Mouse (Mus musculus) testis, adult 2 months (tissue): Measurements from ENCODE around the gene Arl6ip4.

ENCODE experiments used
- CTCF ChIP-seq: fragments of 200-500 bp; IDR thresholded peaks from 2 replicates; pipeline ENCODE4 v1.5.1; 2012; ENCODE audit warnings: low read depth, mild to moderate bottlenecking, inconsistent platforms, low read length, moderate library complexity; ENCODE audit not compliant: control insufficient read depth, insufficient read depth, insufficient replicate concordance
- POLR2A ChIP-seq: fragments of 200-500 bp; IDR thresholded peaks from 2 replicates; pipeline ENCODE4 v1.6.1; 2012; ENCODE audit warnings: low read depth, mild to moderate bottlenecking, inconsistent platforms, low read length, moderate library complexity; ENCODE audit not compliant: control insufficient read depth

DNA sequence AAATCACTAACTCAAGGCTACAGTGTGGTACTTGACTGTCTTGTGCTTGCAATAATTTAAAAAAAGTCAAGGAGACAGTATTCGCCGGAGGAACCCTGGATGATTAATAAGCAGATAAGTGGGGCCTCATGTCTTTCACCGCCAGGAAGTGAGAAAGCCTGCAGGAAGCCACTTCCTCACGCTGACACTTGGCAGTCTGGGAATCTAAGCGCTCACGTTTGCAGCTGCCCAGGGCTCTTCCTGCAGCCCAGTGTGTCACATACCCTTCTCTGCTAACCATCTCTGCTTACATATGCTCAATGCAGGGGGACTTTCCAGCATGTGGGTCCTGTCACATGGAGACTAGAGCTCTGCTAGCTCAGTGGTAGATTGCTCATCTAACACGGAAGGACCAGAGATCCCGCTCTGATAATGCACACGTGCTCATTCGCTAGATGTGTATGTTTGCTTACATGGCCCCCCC is 41.0 kb upstream of the Arl6ip4 start:
- no peak for TF ChIP-seq CTCF
- no peak for TF ChIP-seq POLR2A
